Mouse (Mus musculus) left cerebral cortex, adult 18-20 months (tissue): Measurements from ENCODE around the gene Sdc4. TPM values are rescaled to one million over a fixed set of nuclear protein-coding genes. Genes with fewer than 3 reads are reported as not detected.

Experiments used
- DNase-seq, 2 experiments: peaks; one replicate each; pipeline ENCODE4 v3.0.0; 2021 to 2022; ENCODE audit warnings: low spot score in 2 of 2, mixed read lengths in 1 of 2
- total RNA-seq, 2 experiments: library from RNA; stranded (reverse); gene quantifications; 2 replicates each; pipeline ENCODE4 v1.2.3; 2021

The Sdc4 gene
- total RNA-seq, 2 experiments from 2014 or later, result 72.7 to 80.1 TPM

DNA sequence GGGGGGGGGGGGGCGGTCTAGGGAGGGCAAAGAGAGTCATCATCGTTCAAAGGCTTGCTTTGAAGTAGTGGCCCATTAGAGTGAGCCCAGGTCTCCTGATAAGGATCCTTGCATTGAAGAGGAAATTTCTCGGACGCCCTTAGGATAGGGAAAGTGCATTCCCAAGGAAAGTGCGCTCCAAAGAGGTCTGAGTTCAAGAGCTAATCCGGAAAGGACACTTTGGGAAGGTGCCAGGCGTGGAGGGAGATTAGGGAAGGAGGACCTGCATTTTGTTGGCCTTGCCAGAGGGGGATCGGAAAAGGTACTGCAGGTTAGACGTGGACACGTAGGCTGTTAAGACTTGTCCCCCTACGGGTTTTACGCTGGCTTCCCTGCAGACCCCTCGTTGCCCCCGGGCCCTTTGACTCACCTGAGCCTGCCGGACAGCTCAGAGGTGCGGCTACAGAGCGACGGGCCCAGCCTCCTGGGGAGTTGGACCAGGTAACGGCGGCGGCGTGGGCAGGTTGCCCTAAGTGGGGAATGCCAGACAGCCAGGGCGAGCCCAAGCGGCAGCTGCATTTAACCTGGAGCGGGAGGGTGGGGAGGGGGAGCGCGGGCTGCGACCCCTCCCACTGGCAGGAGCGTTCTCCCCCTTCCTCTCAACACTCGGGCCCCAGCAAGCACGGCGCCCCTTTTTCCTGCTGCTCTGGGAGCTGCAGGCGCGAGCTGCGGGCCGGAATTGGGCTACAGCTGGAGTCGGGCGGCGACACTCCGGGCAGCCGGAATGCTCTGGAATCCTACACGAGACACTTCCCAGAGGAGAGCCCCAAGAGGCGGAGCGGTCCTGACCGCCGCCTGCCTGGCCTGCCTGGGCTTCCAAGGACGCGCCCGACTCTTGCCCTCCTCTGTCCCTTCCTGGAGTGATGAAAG lies 39.4 kb downstream of the Sdc4 start:
- DNase-seq, result peak in 1 of 2 experiments; percentile 4

DNA sequence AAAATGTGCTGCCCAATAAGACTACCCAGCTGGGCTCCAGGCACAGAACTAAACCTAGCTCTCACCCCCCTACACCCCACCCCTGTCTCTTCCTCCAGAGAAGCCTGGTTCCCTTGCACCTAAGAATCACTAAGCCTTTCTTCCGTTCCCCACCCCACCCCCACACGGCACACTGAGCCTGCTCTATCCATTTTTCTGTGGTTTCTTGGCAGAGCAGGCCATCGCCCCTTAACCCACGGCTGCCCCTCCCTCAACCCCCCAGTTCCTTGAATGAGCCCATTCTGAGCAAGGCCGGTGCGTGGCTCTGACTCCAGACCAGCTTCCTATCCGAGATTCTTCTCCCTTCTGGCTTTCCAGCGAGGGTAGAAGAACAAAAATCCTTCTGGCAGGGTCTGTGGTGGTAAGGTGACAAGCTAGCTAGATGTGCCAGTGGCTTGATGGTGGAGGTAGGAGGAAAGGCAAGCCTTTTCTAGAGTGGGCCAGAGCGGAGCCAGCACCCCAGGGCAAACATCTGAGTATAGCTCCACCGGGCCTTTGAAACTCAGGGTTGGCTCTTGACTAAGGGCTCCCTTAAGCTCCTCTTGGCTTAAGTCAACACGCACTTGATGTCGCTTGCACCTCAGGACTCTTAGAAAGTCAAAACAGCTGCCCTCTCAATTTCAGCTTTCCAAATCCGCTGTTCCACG lies 40.1 kb downstream of the Sdc4 start:
- DNase-seq, result no peak

GRCm38 (mm10) chr2:164402906-164403305 lies 40.8 kb downstream of the Sdc4 start, which contains the start of gene Rbpjl:
Gene Rbpjl, plus strand, starts transcription at chr2:164403141.
- DNase-seq, result peak; percentile 59 to 74

DNA sequence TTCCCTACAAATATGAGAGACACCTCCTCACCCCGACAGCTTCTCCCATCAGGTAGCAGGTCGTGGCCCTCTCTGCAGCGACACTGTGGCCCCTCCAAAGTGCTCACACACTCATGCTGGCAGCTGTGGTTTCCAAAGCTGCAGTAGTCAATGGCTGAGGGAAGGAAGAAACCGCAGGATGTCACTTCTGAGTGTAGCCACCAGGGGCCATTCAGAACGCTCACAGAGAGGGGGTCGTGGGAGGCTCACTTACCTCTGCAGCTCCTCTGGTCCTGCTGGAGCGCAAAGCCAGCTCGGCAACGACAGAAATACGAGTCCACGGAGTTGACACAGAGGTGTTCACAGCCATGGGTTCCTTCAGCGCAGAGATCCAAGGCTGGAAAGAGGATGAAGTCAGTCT lies 46.8 kb downstream of the Sdc4 start:
- no peak for DNase-seq

DNA sequence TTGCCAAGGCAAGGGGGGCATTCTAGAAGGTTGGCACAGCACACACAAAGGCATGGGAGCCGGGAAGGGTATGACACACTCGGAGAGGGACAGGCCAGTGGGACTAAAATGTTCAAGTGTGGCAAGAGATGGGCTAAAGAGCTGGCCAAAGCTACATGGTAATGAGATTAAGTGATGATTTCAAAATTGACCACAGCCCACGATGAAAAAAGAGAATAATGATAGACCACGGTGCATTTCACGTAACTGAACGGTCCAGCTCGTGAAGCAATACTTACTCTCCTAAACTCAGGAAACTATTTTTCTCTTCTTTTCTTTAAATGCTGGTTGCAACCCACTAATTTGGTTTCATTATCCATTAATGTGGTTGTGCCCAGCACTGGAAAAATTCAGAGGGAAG lies 47.6 kb downstream of the Sdc4 start:
- no peak for DNase-seq

DNA sequence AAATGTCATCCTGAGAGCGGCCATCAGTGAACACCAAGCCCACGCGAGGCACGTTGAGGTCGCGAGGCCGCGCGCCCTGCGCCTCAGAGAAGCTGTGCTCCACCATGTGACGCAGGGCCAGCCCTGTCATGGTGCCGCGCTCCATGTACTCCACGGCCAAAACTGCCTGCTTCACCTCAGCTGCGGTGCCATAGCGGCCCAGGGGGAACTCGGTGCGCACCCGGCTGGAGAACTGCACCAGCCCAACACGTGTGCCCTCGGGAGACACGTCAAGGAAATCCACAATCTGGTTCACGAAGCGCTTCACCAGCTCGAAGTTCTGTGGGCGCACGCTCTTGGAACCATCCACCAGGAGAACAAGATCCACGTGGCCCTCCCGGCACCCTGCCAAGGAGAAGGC lies 50.6 kb downstream of the Sdc4 start:
- no peak for DNase-seq

DNA sequence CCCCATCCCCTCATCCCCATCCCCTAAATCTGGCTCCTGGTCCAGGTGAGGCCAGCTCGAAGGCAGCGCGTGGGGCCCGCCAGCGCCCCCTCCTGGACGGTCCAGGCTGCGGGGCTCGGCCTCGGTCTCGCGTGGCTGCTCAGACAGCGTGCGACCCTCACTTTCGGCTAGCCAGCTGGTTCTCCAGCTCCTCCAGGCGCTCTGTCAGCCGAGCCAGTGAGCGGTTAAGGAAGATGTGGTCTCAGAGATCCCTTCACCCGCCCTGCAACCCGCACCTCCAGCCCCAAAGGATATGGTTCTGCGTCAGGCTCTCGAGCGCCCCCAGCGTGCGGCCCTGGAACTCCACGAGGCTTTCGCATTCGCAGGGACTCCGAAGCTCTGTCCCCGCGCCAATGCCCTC lies 54.2 kb downstream of the Sdc4 start:
- DNase-seq, result peak; percentile 88 to 92

DNA sequence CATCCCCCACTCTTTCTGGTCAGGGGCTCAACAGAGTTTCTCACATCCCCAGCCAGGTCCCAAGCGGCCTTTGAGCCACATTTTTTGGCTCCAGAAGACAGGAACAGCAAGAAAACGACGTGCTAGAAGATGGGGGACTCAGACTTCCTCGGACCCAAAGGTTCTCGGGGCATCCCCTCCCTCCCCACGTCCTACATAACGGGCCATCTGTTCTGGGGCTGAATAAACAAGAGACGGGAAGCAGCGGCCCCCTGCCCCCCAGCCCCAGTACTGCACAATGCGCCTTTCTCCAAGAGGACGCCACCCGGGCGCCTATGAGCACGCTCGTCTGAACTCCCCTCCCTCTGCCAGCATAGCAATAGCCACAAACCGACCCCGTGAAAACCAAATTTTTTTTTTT lies 54.7 kb downstream of the Sdc4 start, which contains the start of gene Slpi:
TSS of gene Slpi (minus strand) at position 76 of the 400 bp plus-strand sequence.
- DNase-seq, result peak in 1 of 2 experiments; percentile 22

DNA sequence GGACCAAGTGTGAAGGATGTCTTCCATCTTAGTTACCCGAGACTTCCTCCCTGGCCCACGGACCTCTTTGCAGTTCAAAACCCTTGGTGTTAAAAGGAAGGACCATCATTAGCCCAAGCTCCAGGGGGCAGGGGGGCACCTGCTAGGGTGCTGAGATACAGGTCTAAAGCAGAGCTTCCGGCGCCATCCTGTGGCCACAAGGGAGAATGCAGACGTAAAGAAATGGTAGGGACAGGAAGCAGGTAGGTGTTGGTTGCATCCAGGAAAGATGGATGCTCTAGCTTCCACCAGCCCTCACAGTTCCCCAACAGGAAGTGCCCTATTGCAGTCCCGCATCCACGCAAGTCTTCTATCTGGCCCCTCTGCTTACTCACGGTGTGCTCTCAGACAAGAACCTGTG lies 56.7 kb downstream of the Sdc4 start:
- DNase-seq, result peak; percentile 66 to 68

DNA sequence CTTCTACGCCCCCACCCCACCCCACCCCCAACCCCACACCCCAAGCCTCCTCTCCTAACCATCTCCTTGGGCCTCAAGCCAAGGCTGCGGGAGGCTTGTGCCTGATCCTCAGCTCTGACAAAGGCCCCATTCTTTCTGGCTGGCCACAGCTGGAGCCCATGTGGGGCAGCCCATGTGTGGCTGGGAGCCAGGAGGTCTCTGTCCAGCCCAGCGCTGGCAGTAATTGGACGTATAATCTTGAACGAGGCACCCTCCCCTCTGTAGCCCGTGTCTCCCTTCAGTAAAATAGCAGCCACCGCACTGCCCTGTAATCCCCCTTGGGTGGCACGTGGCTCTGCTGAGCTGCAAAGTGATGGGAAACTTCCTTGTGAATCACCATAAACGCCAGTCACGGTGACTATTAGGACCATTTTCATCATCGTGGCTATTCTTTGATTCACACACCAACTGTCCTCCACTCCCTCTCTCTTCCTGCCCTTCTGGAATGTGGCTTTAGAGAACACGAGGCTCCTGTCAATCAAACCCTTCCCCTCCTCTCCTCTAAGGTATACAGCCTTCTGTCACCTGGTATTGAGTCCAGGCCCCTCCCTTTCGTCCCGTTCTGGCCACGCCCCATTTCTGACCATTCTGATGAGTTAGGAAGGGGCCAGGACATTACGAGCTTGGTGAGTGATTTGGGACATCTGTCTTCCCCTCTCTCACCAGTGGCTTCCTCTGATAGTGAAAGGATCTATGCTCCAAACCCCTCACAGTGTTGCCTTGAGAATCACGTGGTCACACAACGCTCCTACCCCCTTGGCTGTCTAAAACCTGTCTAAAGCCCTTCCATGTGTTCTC lies 57.5 kb downstream of the Sdc4 start:
- DNase-seq, result peak in 1 of 2 experiments; percentile 29

DNA sequence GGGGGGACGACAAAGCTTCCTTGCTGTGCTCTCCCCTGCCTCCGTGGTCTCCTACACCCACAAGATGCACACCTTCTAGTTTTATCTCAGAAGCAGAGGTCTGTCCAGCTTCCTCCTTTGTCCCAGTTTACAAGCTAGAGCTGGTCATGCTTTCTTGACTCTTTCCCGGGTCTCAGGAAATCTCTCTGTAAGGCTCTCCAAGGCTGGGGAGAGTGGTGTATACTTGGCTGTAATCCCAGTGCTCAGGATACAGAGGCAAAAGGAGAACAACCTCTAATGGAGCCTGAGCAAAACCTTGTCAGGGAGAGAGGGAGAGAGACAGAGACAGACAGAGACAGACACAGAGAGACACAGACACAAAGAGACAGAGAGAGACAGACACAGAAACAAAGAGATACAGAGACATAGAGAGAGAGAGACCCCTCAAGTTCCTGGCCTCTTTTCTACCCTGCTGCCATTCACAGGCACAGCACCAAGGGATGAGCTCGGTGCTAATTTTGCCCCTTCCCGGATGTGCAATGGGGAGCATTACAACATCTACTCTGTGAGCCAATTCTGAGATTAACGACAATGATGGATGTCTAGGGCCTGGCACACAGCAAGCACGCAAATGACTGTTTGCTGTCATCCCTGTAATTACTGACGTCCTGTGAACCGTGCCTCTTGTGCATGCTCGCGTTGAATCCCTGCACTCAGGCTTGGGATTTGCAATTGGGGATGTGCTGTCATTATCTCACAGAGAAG lies 59.9 kb downstream of the Sdc4 start:
- DNase-seq, result no peak

GRCm38 (mm10) chr2:164382971-164383370 lies 60.7 kb downstream of the Sdc4 start:
- no peak for DNase-seq

DNA sequence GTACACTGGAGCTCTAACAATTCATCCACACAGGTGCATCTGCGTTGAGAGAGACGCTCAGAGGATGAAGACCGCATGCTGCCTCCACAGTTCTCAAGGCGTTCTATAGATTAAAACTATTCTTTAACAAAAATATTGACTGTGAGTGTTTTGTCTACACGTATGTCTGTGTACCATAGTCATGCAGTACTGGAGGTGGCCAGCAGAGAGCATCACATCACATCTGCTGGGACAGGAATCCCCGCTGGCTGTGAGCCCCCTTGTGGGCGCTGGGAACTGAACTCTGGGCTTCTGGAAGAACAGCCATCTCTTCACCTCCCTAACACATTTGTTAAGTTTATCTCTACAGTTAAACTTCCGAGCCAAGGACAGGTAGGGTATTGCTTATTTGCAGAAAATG lies 62.0 kb downstream of the Sdc4 start:
- no peak for DNase-seq

DNA sequence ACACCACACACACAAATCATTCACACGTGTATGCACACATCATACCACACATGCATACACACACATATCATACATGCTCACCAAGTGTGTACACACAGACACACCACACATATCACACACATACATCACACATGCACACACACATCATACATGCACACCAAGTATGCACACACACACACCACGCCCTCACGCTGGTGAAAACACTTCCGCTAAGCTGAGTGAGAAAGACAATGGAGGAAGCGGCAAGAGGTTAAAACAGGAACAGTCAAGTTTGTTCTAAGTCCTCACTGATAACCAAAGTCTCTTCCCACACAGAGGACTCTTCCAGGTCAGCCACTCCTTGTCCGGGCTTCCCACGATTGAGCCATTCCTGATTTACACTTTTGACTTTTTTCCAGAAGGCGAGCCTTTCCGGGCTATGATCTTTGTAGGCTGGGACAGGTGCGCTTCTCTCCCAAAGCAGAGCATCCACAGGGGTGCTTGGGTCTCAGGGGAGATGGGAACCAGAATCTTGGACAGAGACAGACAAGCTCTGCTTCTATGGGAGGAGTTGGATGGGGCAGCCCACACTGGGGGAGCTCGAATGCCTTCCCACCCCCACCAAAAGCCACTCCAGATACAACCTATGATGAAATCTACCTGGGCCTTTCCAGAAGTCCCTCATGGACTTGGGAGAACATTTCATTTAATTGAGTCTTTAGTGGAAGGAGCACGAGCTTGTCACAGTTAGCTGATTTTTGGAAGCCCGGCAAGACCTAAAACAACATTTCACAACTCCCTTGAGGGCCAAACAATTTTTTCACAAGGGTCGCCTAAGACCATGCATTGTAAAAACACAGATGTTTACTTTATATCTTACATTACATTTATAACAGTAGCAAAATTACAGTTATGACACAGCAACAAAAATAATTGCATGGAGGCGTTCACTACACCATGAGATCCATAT lies 65.9 kb downstream of the Sdc4 start:
- DNase-seq, result no peak

Other genes starting within 250 kb of the Sdc4 start
- not detected for gene Wfdc15a, start 243.8 kb downstream of the Sdc4 start, total RNA-seq
- gene Wfdc15b, start 222.2 kb downstream of the Sdc4 start, total RNA-seq, result not detected
- not detected for gene Svs2, start 205.4 kb downstream of the Sdc4 start, total RNA-seq
- gene Svs3b, start 187.2 kb downstream of the Sdc4 start, total RNA-seq, result not detected
- gene Svs4, start 165.4 kb downstream of the Sdc4 start, total RNA-seq, result not detected
- gene Svs3a, start 154.6 kb downstream of the Sdc4 start, total RNA-seq, result not detected
- gene Svs6, start 127.1 kb downstream of the Sdc4 start, total RNA-seq, result not detected
- not detected for gene Svs5, start 111.1 kb downstream of the Sdc4 start, total RNA-seq
- under 1 TPM in 1 of 2 experiments, not detected in 1; 0.82 TPM for gene Slpi, start 54.8 kb downstream of the Sdc4 start, total RNA-seq
- gene Rbpjl, start 40.7 kb downstream of the Sdc4 start, total RNA-seq, result under 1 TPM; 0.33 to 0.56 TPM
- gene Matn4, start 38.7 kb downstream of the Sdc4 start, total RNA-seq, result 1 to 10 TPM; 8.4 to 8.5 TPM
- gene Sys1, start 13.1 kb upstream of the Sdc4 start, total RNA-seq, result 10 to 100 TPM; 43.5 to 44.6 TPM
- 1 to 10 TPM; 2.0 to 6.4 TPM for gene Gm20458, start 17.1 kb upstream of the Sdc4 start, total RNA-seq
- not detected for gene Trp53tg5, start 29.8 kb upstream of the Sdc4 start, total RNA-seq
- gene Dbndd2, start 42.2 kb upstream of the Sdc4 start, total RNA-seq, result 100 to 1,000 TPM; 108 to 126 TPM
- gene Pigt, start 53.6 kb upstream of the Sdc4 start, total RNA-seq, result 10 to 100 TPM; 83.0 to 89.2 TPM
- under 1 TPM in 1 of 2 experiments, not detected in 1; 0.59 TPM for gene Wfdc2, start 118.5 kb upstream of the Sdc4 start, total RNA-seq
- not detected for gene Spint3, start 129.6 kb upstream of the Sdc4 start, total RNA-seq
- not detected for gene Wfdc6a, start 141.6 kb upstream of the Sdc4 start, total RNA-seq
- gene Eppin, start 149.7 kb upstream of the Sdc4 start, total RNA-seq, result not detected
- not detected for gene Wfdc6b, start 169.6 kb upstream of the Sdc4 start, total RNA-seq
- not detected for gene Wfdc8, start 169.7 kb upstream of the Sdc4 start, total RNA-seq
- not detected for gene Wfdc16, start 194.9 kb upstream of the Sdc4 start, total RNA-seq
- gene Wfdc10, start 212.2 kb upstream of the Sdc4 start, total RNA-seq, result not detected
- not detected for gene Wfdc9, start 212.7 kb upstream of the Sdc4 start, total RNA-seq
- gene Wfdc11, start 230.2 kb upstream of the Sdc4 start, total RNA-seq, result not detected
- not detected for gene Wfdc13, start 241.2 kb upstream of the Sdc4 start, total RNA-seq